In the genomic region with DNA sequence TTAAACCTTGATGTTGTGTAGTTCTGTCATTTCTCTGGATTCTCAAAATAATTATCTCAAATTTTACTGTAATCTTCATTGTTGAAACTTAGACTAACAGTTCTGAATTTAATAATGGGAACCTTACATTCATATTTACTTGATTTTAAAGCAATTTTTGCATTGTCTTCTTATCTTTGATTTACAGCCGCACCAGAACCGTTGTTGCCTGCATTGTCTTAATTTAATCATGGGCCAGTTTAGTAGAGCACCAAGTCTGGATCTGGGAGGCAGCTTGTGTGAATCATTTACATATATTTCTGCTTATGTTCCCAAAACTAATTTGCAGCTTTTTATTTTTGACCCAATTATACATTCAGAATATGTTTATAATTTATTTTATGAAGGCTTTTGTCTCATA, we compare ENCODE assay signal across 6 mouse cellular contexts.
"Had no signal": no experiment of that assay in that cellular context is flagged by ENCODE, and none has a peak within 500 bp of the region (broad histone marks: within the 10 kb centered on the region; RNA-seq: fewer than 3 reads in every experiment).

No protein-coding gene starts in this region.

- H3K9me3 ChIP-seq: limb, embryonic 15.5 days; liver, embryonic 13.5 days; midbrain, embryonic 13.5 days had no signal

- H3K36me3 ChIP-seq: limb, embryonic 15.5 days; liver, embryonic 13.5 days; midbrain, embryonic 13.5 days had no signal

- H3K27ac ChIP-seq: left cerebral cortex, adult 2 months; limb, embryonic 15.5 days; liver, embryonic 13.5 days had no signal

- DNase-seq: liver, embryonic 13.5 days; thymus, adult 18-20 months; thymus, postnatal 14 days had no signal

- H3K4me2 ChIP-seq: limb, embryonic 15.5 days; liver, embryonic 13.5 days had no signal

- H3K9ac ChIP-seq: limb, embryonic 15.5 days; liver, embryonic 13.5 days; midbrain, embryonic 13.5 days had no signal

- H3K4me3 ChIP-seq: left cerebral cortex, adult 2 months; limb, embryonic 15.5 days; liver, embryonic 13.5 days; midbrain, embryonic 13.5 days had no signal

- H3K27me3 ChIP-seq: limb, embryonic 15.5 days; liver, embryonic 13.5 days; midbrain, embryonic 13.5 days had no signal
